Mouse (Mus musculus) brain, embryonic 14.5 days (tissue): ENCODE measurements at regions not wholly inside any gene's neighbourhood (a gene's known extent, or its start where the extent isn't known, plus 50 kb on each side); places are given as distances from the start of the nearest gene placed in this dataset.

Source experiments
- CTCF ChIP-seq: fragments of 200-500 bp; IDR thresholded peaks from 2 replicates; pipeline ENCODE4 v1.5.1; 2012; ENCODE audit warnings: inconsistent platforms, mild to moderate bottlenecking, moderate library complexity, borderline replicate concordance; ENCODE audit not compliant: insufficient read depth, insufficient read length; ENCODE audit errors: extremely low read depth
- POLR2A ChIP-seq: fragments of 200-500 bp; IDR thresholded peaks from 2 replicates; pipeline ENCODE4 v1.6.1; 2012; ENCODE audit warnings: mild to moderate bottlenecking, inconsistent platforms, borderline replicate concordance; ENCODE audit not compliant: poor library complexity, insufficient read depth, insufficient read length, severe bottlenecking; ENCODE audit errors: extremely low read depth

DNA sequence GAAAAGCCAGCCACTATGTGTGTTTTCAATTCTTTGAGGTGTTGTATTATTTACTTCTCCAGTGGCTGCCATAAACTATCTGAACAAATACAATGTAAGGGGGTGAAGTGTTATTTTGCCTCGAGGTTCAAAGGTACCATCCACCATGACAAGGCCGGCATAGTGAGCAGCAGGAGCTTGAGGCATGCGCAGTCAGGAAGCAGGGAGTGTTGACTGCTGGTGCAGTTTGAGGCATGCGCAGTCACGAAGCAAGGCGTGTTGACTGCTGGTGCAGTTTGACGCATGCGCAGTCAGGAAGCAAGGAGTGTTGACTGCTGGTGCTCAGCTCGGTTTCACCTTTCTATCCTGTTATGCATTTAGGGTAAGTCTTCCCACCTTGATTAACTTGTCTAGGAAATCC lies 184.9 kb upstream of the Eci2 start:
- TF ChIP-seq CTCF (no peak), POLR2A (no peak)
